Mouse (Mus musculus): ENCODE measurements around the gene Rps24.

The Rps24 gene

GRCm38 (mm10) chr14:24510679-24511078, 23.8 kb downstream of the Rps24 start:
- DNase-seq (ENCODE audit: low spot score in 2 of 2) = no peak

- no peak for DNase-seq (ENCODE audit: low spot score in 2 of 2)
Observed at GRCm38 (mm10) chr14:24512527-24513161, 25.7 kb downstream of the Rps24 start.

- DNase-seq (ENCODE audit: low spot score in 2 of 2) = no peak
Observed at GRCm38 (mm10) chr14:24521597-24521996, 34.7 kb downstream of the Rps24 start.

GRCm38 (mm10) chr14:24525137-24525536, 38.2 kb downstream of the Rps24 start:
- DNase-seq (ENCODE audit: low spot score in 2 of 2) = no peak

GRCm38 (mm10) chr14:24525677-24526415, 38.9 kb downstream of the Rps24 start:
- no peak for DNase-seq (ENCODE audit: low spot score in 2 of 2)

GRCm38 (mm10) chr14:24526440-24526839, 39.5 kb downstream of the Rps24 start:
- DNase-seq (ENCODE audit: low spot score in 2 of 2) = no peak

GRCm38 (mm10) chr14:24530228-24530627, 43.3 kb downstream of the Rps24 start:
- no peak for DNase-seq (ENCODE audit: low spot score in 2 of 2)

- DNase-seq (ENCODE audit: low spot score in 2 of 2) = no peak
Observed at GRCm38 (mm10) chr14:24534865-24535545, 48.1 kb downstream of the Rps24 start.

- DNase-seq (ENCODE audit: low spot score in 2 of 2) = no peak
Observed at GRCm38 (mm10) chr14:24542901-24543300, 56.0 kb downstream of the Rps24 start.

GRCm38 (mm10) chr14:24544057-24544456, 57.1 kb downstream of the Rps24 start:
- DNase-seq (ENCODE audit: low spot score in 2 of 2) = no peak

All from spleen, postnatal 4 days (tissue).